Mouse (Mus musculus) embryonic facial prominence, embryonic 15.5 days (tissue): Measurements from ENCODE around the gene Erich6. TPM values are rescaled to one million over a fixed set of nuclear protein-coding genes. Genes with fewer than 3 reads are reported as not detected.

Experiments
- ATAC-seq: fragments of 200-750 bp; cut with Nextera tagmentation; 2 replicates; pipeline ENCODE4 v1.8.0; 2017; ENCODE audit warnings: low read depth, moderate TSS enrichment; ENCODE audit not compliant: insufficient number of reproducible peaks, low FRiP score, low TSS enrichment
- H3K27ac ChIP-seq: fragments of 300-500 bp; sonication (generic); replicated peaks from 2 replicates; pipeline ENCODE4 v1.5.1; 2015; ENCODE audit warnings: mild to moderate bottlenecking, inconsistent platforms
- H3K27me3 ChIP-seq: fragments of 300-500 bp; sonication (generic); 2 replicates; pipeline ENCODE4 v1.6.1; 2015; ENCODE audit warnings: inconsistent platforms
- H3K36me3 ChIP-seq: fragments of 300-500 bp; sonication (generic); 2 replicates; pipeline ENCODE4 v1.6.1; 2015; ENCODE audit warnings: mild to moderate bottlenecking, inconsistent platforms
- H3K4me1 ChIP-seq: fragments of 300-500 bp; sonication (generic); 2 replicates; pipeline ENCODE4 v1.6.1; 2015; ENCODE audit warnings: inconsistent platforms
- H3K4me2 ChIP-seq: fragments of 300-500 bp; sonication (generic); replicated peaks from 2 replicates; pipeline ENCODE4 v1.6.1; 2015; ENCODE audit warnings: mild to moderate bottlenecking, inconsistent platforms
- H3K4me3 ChIP-seq: fragments of 300-500 bp; sonication (generic); replicated peaks from 2 replicates; pipeline ENCODE4 v1.5.1; 2015; ENCODE audit warnings: mild to moderate bottlenecking, inconsistent platforms
- H3K9ac ChIP-seq: fragments of 300-500 bp; sonication (generic); 2 replicates; pipeline ENCODE4 v1.6.1; 2015; ENCODE audit warnings: inconsistent platforms
- H3K9me3 ChIP-seq: fragments of 300-500 bp; sonication (generic); replicated peaks from 2 replicates; pipeline ENCODE4 v1.6.1; 2016; ENCODE audit warnings: inconsistent platforms
- WGBS: fragments of 180-500 bp; shearing (Covaris S2); methylation state at CpG from one replicate; pipeline ENCODE4 v1.1.7; 2015; 5-methylcytosine and 5-hydroxymethylcytosine counted together
- polyA plus RNA-seq: library from polyadenylated mRNA; unstranded; fragments of >200 nt; fragmentation: Nextera tagmentation; extraction: Ambion mirVana; gene quantifications from 2 replicates; pipeline ENCODE4 v1.2.1, GENCODE M21; 2015

Gene Erich6
- polyA plus RNA-seq, result 0.08 TPM in 1 of 2 replicates, not detected in the other

- under 1% methylated on average over 34 of the region's 34 CpGs for WGBS
- H3K27me3 ChIP-seq, result no peaks in the 10 kb centered on the region
- no peaks in the 10 kb centered on the region for H3K9me3 ChIP-seq
- H3K27ac ChIP-seq, result no peak within 1 kb of the TSS
- no peaks in the 10 kb centered on the region for H3K36me3 ChIP-seq
- ATAC-seq, result peak; percentile 77
- H3K4me1 ChIP-seq, result peaks cover 7% of the 10 kb centered on the region; the same call in 1 of the 2 replicates
- peak within 1 kb of the TSS; percentile 19; the same call in 1 of the 2 replicates for H3K9ac ChIP-seq
- peak within 1 kb of the TSS; percentile 93 for H3K4me2 ChIP-seq
- H3K4me3 ChIP-seq, result peak within 1 kb of the TSS; percentile 49
These were observed at the start of gene Erich6 for GRCm38 (mm10) chr3:58636406-58637295. TSS of gene Erich6 (minus strand) at chr3:58637207.

- WGBS, result 78% methylated on average over 7 of the region's 7 CpGs
These were observed 49.4 kb upstream of the Erich6 start for GRCm38 (mm10) chr3:58686206-58686921.

GRCm38 (mm10) chr3:58685396-58685795 is 48.4 kb upstream of the Erich6 start:
- no peak for ATAC-seq
- Histone ChIP-seq H3K27ac (no peak overlapping the region), H3K4me1 (peaks cover 24% of the 10 kb centered on the region), H3K4me3 (no peak overlapping the region), H3K36me3 (no peaks in the 10 kb centered on the region), H3K9me3 (no peaks in the 10 kb centered on the region), H3K4me2 (no peak overlapping the region), H3K9ac (no peak overlapping the region), H3K27me3 (no peaks in the 10 kb centered on the region)
- 90% methylated on average over 3 of the region's 3 CpGs for WGBS

More at GRCm38 (mm10) chr3:58686206-58686921, 49.4 kb upstream of the Erich6 start:
- H3K4me3 ChIP-seq, result no peak overlapping the region
- no peaks in the 10 kb centered on the region for H3K9me3 ChIP-seq
- no peak overlapping the region for H3K4me2 ChIP-seq
- H3K27ac ChIP-seq, result no peak overlapping the region
- no peaks in the 10 kb centered on the region for H3K27me3 ChIP-seq
- peaks cover 20% of the 10 kb centered on the region for H3K4me1 ChIP-seq
- no peak overlapping the region for H3K9ac ChIP-seq
- no peak for ATAC-seq
- no peaks in the 10 kb centered on the region for H3K36me3 ChIP-seq

GRCm38 (mm10) chr3:58683346-58683745 is 46.3 kb upstream of the Erich6 start:
- Histone ChIP-seq H3K4me1 (peaks cover 21% of the 10 kb centered on the region), H3K27ac (no peak overlapping the region), H3K36me3 (no peaks in the 10 kb centered on the region), H3K9me3 (no peaks in the 10 kb centered on the region), H3K27me3 (no peaks in the 10 kb centered on the region), H3K4me3 (no peak overlapping the region), H3K9ac (no peak overlapping the region), H3K4me2 (no peak overlapping the region)
- WGBS, result 80% methylated on average over 7 of the region's 7 CpGs
- ATAC-seq, result no peak

- 76% methylated on average over 4 of the region's 4 CpGs for WGBS
- H3K4me3 ChIP-seq, result no peak overlapping the region
- ATAC-seq, result no peak
These were observed 45.3 kb upstream of the Erich6 start for GRCm38 (mm10) chr3:58682336-58682735.

GRCm38 (mm10) chr3:58681831-58682230 is 44.8 kb upstream of the Erich6 start:
- no peak overlapping the region for H3K4me2 ChIP-seq
- H3K4me1 ChIP-seq, result peaks cover 21% of the 10 kb centered on the region
- WGBS, result 48% methylated on average over 2 of the region's 2 CpGs
- no peak overlapping the region for H3K9ac ChIP-seq
- ATAC-seq, result no peak
- H3K27ac ChIP-seq, result no peak overlapping the region
- H3K9me3 ChIP-seq, result no peaks in the 10 kb centered on the region
- no peak overlapping the region for H3K4me3 ChIP-seq
- no peaks in the 10 kb centered on the region for H3K27me3 ChIP-seq
- H3K36me3 ChIP-seq, result no peaks in the 10 kb centered on the region

More at GRCm38 (mm10) chr3:58682336-58682735, 45.3 kb upstream of the Erich6 start:
- Histone ChIP-seq H3K4me2 (no peak overlapping the region), H3K4me1 (peaks cover 21% of the 10 kb centered on the region), H3K36me3 (no peaks in the 10 kb centered on the region), H3K27ac (no peak overlapping the region), H3K27me3 (no peaks in the 10 kb centered on the region), H3K9me3 (no peaks in the 10 kb centered on the region), H3K9ac (no peak overlapping the region)

GRCm38 (mm10) chr3:58680943-58681637 is 44.1 kb upstream of the Erich6 start:
- 83% methylated on average over 7 of the region's 7 CpGs for WGBS
- Histone ChIP-seq H3K27me3 (no peaks in the 10 kb centered on the region), H3K9me3 (no peaks in the 10 kb centered on the region), H3K4me1 (peaks cover 21% of the 10 kb centered on the region), H3K36me3 (no peaks in the 10 kb centered on the region), H3K4me2 (no peak overlapping the region), H3K27ac (no peak overlapping the region), H3K4me3 (no peak overlapping the region), H3K9ac (no peak overlapping the region)
- ATAC-seq, result no peak

- ATAC-seq, result 0 out of 2 replicates have a peak, but pooled peaks have one; percentile 48
- 30% methylated on average over 4 of the region's 4 CpGs for WGBS
- 0 out of 2 replicates have a peak overlapping the region, but pooled peaks have one; percentile 17 for H3K27ac ChIP-seq
These were observed 43.0 kb upstream of the Erich6 start for GRCm38 (mm10) chr3:58679996-58680395.

GRCm38 (mm10) chr3:58678905-58679304 is 41.9 kb upstream of the Erich6 start:
- H3K27me3 ChIP-seq, result no peaks in the 10 kb centered on the region
- ATAC-seq, result no peak
- H3K4me1 ChIP-seq, result peaks cover 21% of the 10 kb centered on the region
- no peak overlapping the region for H3K4me3 ChIP-seq
- H3K36me3 ChIP-seq, result peaks cover 6% of the 10 kb centered on the region; the same call in 1 of the 2 replicates
- 36% methylated on average over 2 of the region's 2 CpGs for WGBS
- H3K4me2 ChIP-seq, result no peak overlapping the region
- 0 out of 2 replicates have a peak overlapping the region, but pooled peaks have one; percentile 28 for H3K27ac ChIP-seq
- H3K9ac ChIP-seq, result no peak overlapping the region
- no peaks in the 10 kb centered on the region for H3K9me3 ChIP-seq

More at GRCm38 (mm10) chr3:58679996-58680395, 43.0 kb upstream of the Erich6 start:
- Histone ChIP-seq H3K4me2 (0 out of 2 replicates have a peak overlapping the region, but pooled peaks have one; percentile 10), H3K4me3 (no peak overlapping the region), H3K9ac (no peak overlapping the region), H3K9me3 (no peaks in the 10 kb centered on the region), H3K4me1 (peaks cover 21% of the 10 kb centered on the region), H3K36me3 (peaks cover 4% of the 10 kb centered on the region; the same call in 1 of the 2 replicates), H3K27me3 (no peaks in the 10 kb centered on the region)

- Histone ChIP-seq H3K4me2 (no peak overlapping the region), H3K9ac (no peak overlapping the region), H3K27me3 (no peaks in the 10 kb centered on the region), H3K9me3 (no peaks in the 10 kb centered on the region), H3K4me3 (no peak overlapping the region), H3K4me1 (peaks cover 21% of the 10 kb centered on the region), H3K36me3 (peaks cover 6% of the 10 kb centered on the region; the same call in 1 of the 2 replicates), H3K27ac (no peak overlapping the region)
- ATAC-seq, result no peak
- 59% methylated on average over 8 of the region's 8 CpGs for WGBS
These were observed 41.4 kb upstream of the Erich6 start for GRCm38 (mm10) chr3:58678384-58678783.
